Mouse (Mus musculus) bone marrow macrophage, adult 2 months (primary cell): Measurements from ENCODE around the gene Tnfsf9.

Source experiments
- CTCF ChIP-seq: IDR thresholded peaks from 2 replicates; pipeline ENCODE4 v1.5.1; 2012; ENCODE audit warnings: low read depth, mild to moderate bottlenecking, low read length, moderate library complexity
- POLR2A ChIP-seq: IDR thresholded peaks from 2 replicates; pipeline ENCODE4 v1.6.1; 2012; ENCODE audit warnings: mild to moderate bottlenecking, low read depth, low read length, borderline replicate concordance

DNA sequence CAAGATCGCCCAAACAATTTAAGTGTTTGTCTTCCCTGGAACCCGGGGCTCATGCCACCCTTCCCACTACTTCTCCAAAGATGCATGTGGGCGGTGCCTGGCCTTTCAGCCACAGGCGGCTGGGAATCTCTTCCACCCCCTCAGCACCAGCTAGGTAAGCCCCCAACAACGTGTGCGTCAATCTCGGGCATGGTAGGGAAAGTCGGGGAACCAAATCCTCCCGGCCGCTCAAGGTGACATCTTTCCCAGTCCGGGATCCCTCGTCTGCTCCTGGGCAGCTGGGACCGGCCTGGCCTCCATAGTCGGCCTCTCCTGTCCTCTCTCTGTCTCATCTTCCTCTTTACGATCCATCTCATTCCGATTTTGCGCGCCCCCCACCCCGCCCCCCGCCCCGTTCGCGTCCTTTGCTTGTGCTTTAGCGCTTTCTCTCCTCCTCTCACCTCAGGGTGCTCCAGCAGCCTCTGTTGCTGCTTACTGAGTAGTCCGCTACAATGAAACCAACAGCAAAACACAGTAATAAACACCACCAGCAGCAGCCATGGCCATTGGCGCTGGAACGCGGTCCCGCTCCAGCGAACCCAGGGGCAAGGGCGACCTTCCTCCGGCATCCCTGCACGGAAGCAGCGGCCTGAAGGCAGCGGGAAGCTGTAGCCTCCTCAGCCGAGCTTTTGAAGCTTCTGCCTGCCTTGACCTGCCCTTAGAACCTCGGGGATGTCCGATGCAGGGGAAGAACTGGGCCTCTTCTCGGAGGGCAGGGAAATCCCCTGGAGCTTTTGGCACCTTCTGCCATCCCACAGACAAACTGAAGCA is 44.1 kb downstream of the Tnfsf9 start, which contains the start of gene Cd70:
- TF ChIP-seq POLR2A (no peak), CTCF (no peak)
